In genomic region chr17:56883612-56884011, GRCm38 (mm10) we compare ENCODE assay signal across 9 mouse cellular contexts. TPM values are rescaled to one million over a fixed set of nuclear protein-coding genes. Genes with fewer than 3 reads are reported as not detected.
A peak's percentile ranks its signal among the peaks of the same experiment; 100 is the strongest.
DNase-seq lines count a peak whose midpoint lies in the region; ATAC-seq and TF ChIP-seq lines count a peak whose summit lies in the region.
"Had no signal": no experiment of that assay in that cellular context is flagged by ENCODE, and none has a peak within 500 bp of the region (broad histone marks: within the 10 kb centered on the region; RNA-seq: fewer than 3 reads in every experiment).

No protein-coding gene starts in this region.

- H3K4me2 ChIP-seq in forebrain, embryonic 15.5 days (replicated peaks): peak overlapping the region; percentile 23
- no peak overlapping the region for H3K4me2 ChIP-seq in forebrain, embryonic 12.5 days
- H3K4me2 ChIP-seq in CH12.LX (ENCODE audit: insufficient read depth, low read depth, poor library complexity, severe bottlenecking): peak overlapping the region; percentile 65
- peak overlapping the region; percentile 53 for H3K4me2 ChIP-seq in heart, embryonic 11.5 days
- H3K4me2 ChIP-seq in lung, embryonic 15.5 days: peak overlapping the region; percentile 46

- no peaks in the 10 kb centered on the region for H3K36me3 ChIP-seq in forebrain, embryonic 15.5 days
- H3K36me3 ChIP-seq in forebrain, embryonic 12.5 days (replicated peaks): peaks cover under 1% of the 10 kb centered on the region; the same call in 1 of the 2 replicates
- H3K36me3 ChIP-seq in CH12.LX (replicated peaks in 1 of 2; ENCODE audit: control insufficient read depth in 1 of 2, insufficient read depth in 1 of 2, low read length in 1 of 2): peaks cover 0 to 8% of the 10 kb centered on the region in 2 experiments
- no peaks in the 10 kb centered on the region for H3K36me3 ChIP-seq in heart, embryonic 11.5 days (ENCODE audit: control insufficient read depth, insufficient read depth, low read length)
- H3K36me3 ChIP-seq in lung, embryonic 15.5 days: no peaks in the 10 kb centered on the region

- no peak for TF ChIP-seq EP300 in CH12.LX (IDR thresholded peaks at IDR 0.05; ENCODE audit: low read length)

- no peak for TF ChIP-seq RAD21 in CH12.LX (IDR thresholded peaks at IDR 0.05; ENCODE audit: low read depth, low read length)

- WGBS in forebrain, embryonic 15.5 days: 55% methylated on average over 17 of the region's 17 CpGs
- 58% methylated on average over 17 of the region's 17 CpGs for WGBS in forebrain, embryonic 12.5 days
- WGBS in heart, embryonic 11.5 days (ENCODE audit: insufficient replicate concordance): 39% methylated on average over 17 of the region's 17 CpGs
- WGBS in lung, embryonic 15.5 days: 26% methylated on average over 17 of the region's 17 CpGs

- dilution Hi-C loops in CH12.LX (cut with MboI; ENCODE audit: extremely low pct_ligation_motif_present, extremely low pct_unique_long_range_greater_than_20kb, low sequenced_read_pairs): no loop called here

- H3K27me3 ChIP-seq in forebrain, embryonic 15.5 days: no peaks in the 10 kb centered on the region
- H3K27me3 ChIP-seq in forebrain, embryonic 12.5 days: no peaks in the 10 kb centered on the region
- H3K27me3 ChIP-seq in CH12.LX (replicated peaks): no peaks in the 10 kb centered on the region
- no peaks in the 10 kb centered on the region for H3K27me3 ChIP-seq in heart, embryonic 11.5 days (ENCODE audit: control insufficient read depth, insufficient read depth, low read length)
- H3K27me3 ChIP-seq in lung, embryonic 15.5 days: no peaks in the 10 kb centered on the region

- in situ Hi-C loops in CH12.LX (cut with MboI; ENCODE audit: low pct_ligation_motif_present, low pct_unique_long_range_greater_than_20kb, low sequenced_read_pairs): no loop called here

- H3K9me3 ChIP-seq in forebrain, embryonic 15.5 days: no peaks in the 10 kb centered on the region; the same call in 1 of the 2 replicates
- no peaks in the 10 kb centered on the region for H3K9me3 ChIP-seq in forebrain, embryonic 12.5 days
- no peaks in the 10 kb centered on the region for H3K9me3 ChIP-seq in CH12.LX (replicated peaks; ENCODE audit: low read length)
- H3K9me3 ChIP-seq in heart, embryonic 11.5 days (replicated peaks; ENCODE audit: control insufficient read depth, low read length): no peaks in the 10 kb centered on the region; the same call in 1 of the 2 replicates
- H3K9me3 ChIP-seq in lung, embryonic 15.5 days: no peaks in the 10 kb centered on the region

- H3K4me3 ChIP-seq in forebrain, embryonic 15.5 days: peak overlapping the region; percentile 1; the same call in 1 of the 2 replicates
- no peak overlapping the region for H3K4me3 ChIP-seq in forebrain, embryonic 12.5 days (replicated peaks)
- H3K4me3 ChIP-seq in CH12.LX (replicated peaks in 1 of 3; ENCODE audit: low read depth in 2 of 3, low read length in 2 of 3, poor library complexity in 1 of 3): peak overlapping the region; percentile 16 to 39 (median 26)
- peak overlapping the region; percentile 25; the same call in 1 of the 2 replicates for H3K4me3 ChIP-seq in heart, embryonic 11.5 days (ENCODE audit: low read depth, low read length)
- H3K4me3 ChIP-seq in lung, embryonic 15.5 days: peak overlapping the region; percentile 14; the same call in 1 of the 2 replicates

- ATAC-seq in forebrain, embryonic 15.5 days (replicated peaks): no peak
- no peak for ATAC-seq in forebrain, embryonic 12.5 days (ENCODE audit: low FRiP score)
- ATAC-seq in heart, embryonic 11.5 days (replicated peaks; ENCODE audit: insufficient number of reproducible peaks, low FRiP score, low TSS enrichment): no peak
- 0 out of 2 replicates have a peak, but pooled peaks have one; percentile 24 for ATAC-seq in lung, embryonic 15.5 days (ENCODE audit: borderline replicate concordance, extremely low read depth, low FRiP score, low TSS enrichment)

- H3K4me1 ChIP-seq in forebrain, embryonic 15.5 days: no peaks in the 10 kb centered on the region
- no peaks in the 10 kb centered on the region for H3K4me1 ChIP-seq in forebrain, embryonic 12.5 days
- peaks cover 8 to 14% of the 10 kb centered on the region in 2 experiments for H3K4me1 ChIP-seq in CH12.LX (ENCODE audit: control insufficient read depth in 1 of 2, insufficient read depth in 2 of 2)
- peaks cover 8% of the 10 kb centered on the region; the same call in 1 of the 2 replicates for H3K4me1 ChIP-seq in heart, embryonic 11.5 days (ENCODE audit: control insufficient read depth, insufficient read depth, low read length)
- H3K4me1 ChIP-seq in lung, embryonic 15.5 days: peaks cover 6% of the 10 kb centered on the region; the same call in 1 of the 2 replicates

- TF ChIP-seq CTCF in CH12.LX (conservative IDR thresholded peaks at IDR 0.05 in 1 of 2, IDR thresholded peaks at IDR 0.05 in 1 of 2; ENCODE audit: low read depth in 2 of 2, low read length in 2 of 2): no peak

- no peak overlapping the region for H3K9ac ChIP-seq in forebrain, embryonic 15.5 days (replicated peaks)
- no peak overlapping the region for H3K9ac ChIP-seq in forebrain, embryonic 12.5 days
- no peak overlapping the region for H3K9ac ChIP-seq in CH12.LX (ENCODE audit: insufficient read depth, low read depth)
- H3K9ac ChIP-seq in heart, embryonic 11.5 days (ENCODE audit: low read depth, low read length): peak overlapping the region; percentile 43; the same call in 1 of the 2 replicates
- H3K9ac ChIP-seq in lung, embryonic 15.5 days: no peak overlapping the region

- H3K79me2 ChIP-seq in CH12.LX (replicated peaks; ENCODE audit: control insufficient read depth, extremely low read depth, insufficient read depth, poor library complexity, severe bottlenecking): no peaks in the 10 kb centered on the region

- DNase-seq in CH12.LX (ENCODE audit: extremely low read depth): no peak
- no peak for DNase-seq in cerebellum, adult 8-10 months
- no peak for DNase-seq in kidney, postnatal 10 days
- no peak for DNase-seq in layer of hippocampus, postnatal 14 days (ENCODE audit: low spot score in 2 of 2)

- no peak for TF ChIP-seq POLR2A in CH12.LX (IDR thresholded peaks at IDR 0.05; ENCODE audit: low read depth, low read length)

- no peak overlapping the region for H3K27ac ChIP-seq in forebrain, embryonic 15.5 days (replicated peaks)
- no peak overlapping the region for H3K27ac ChIP-seq in forebrain, embryonic 12.5 days
- no peak overlapping the region for H3K27ac ChIP-seq in CH12.LX (ENCODE audit: insufficient read depth, low read depth)
- no peak overlapping the region for H3K27ac ChIP-seq in heart, embryonic 11.5 days (ENCODE audit: low read depth, low read length)
- no peak overlapping the region for H3K27ac ChIP-seq in lung, embryonic 15.5 days

TF ChIP-seq in CH12.LX, 34 proteins besides CTCF, POLR2A, EP300 and RAD21:
- no peak for TF ChIP-seq MAZ (IDR thresholded peaks at IDR 0.05; ENCODE audit: low read depth, low read length)

RNA-seq across cellular contexts. Expression of gene 1700061G19Rik, which starts 8.3 kb away (rescaled TPM):
- polyA plus RNA-seq in forebrain, embryonic 15.5 days (2015; fragmentation: Nextera tagmentation; extraction: Ambion mirVana): 0.43 and 0.50 TPM in 2 replicates
- 0.50 and 0.59 TPM in 2 replicates for polyA plus RNA-seq in forebrain, embryonic 12.5 days (2016; fragmentation: Nextera tagmentation; extraction: Ambion mirVana)
- total RNA-seq in CH12.LX (2012; rRNA removed): 0.08 TPM in 1 of 2 replicates, not detected in the other
- not detected in 2 replicates for total RNA-seq in CH12.LX (2014; rRNA removed)
- polyA plus RNA-seq in CH12.LX (2012; ENCODE audit: insufficient read length, low read depth): 0.29 and 0.35 TPM in 2 replicates
- 0.26 and 0.44 TPM in 2 replicates for polyA plus RNA-seq in heart, embryonic 11.5 days (2014; fragmentation: Nextera tagmentation; extraction: Ambion mirVana)
- polyA plus RNA-seq in lung, embryonic 15.5 days (2015; fragmentation: Nextera tagmentation; extraction: Ambion mirVana): 0.23 and 0.35 TPM in 2 replicates
- under 1 TPM; 0.24 to 0.28 TPM for total RNA-seq in layer of hippocampus, postnatal 14 days (2021)

RNA-seq across cellular contexts. Expression of gene Acsbg2, which starts 9.4 kb away (rescaled TPM):
- not detected in 2 replicates for polyA plus RNA-seq in forebrain, embryonic 15.5 days (2015; fragmentation: Nextera tagmentation; extraction: Ambion mirVana)
- not detected in 2 replicates for polyA plus RNA-seq in forebrain, embryonic 12.5 days (2016; fragmentation: Nextera tagmentation; extraction: Ambion mirVana)
- total RNA-seq in CH12.LX (2012; rRNA removed) (not detected in 2 replicates), CH12.LX (2014; rRNA removed) (not detected in 2 replicates)
- polyA plus RNA-seq in CH12.LX (2012; ENCODE audit: insufficient read length, low read depth): not detected in 2 replicates
- not detected in 2 replicates for polyA plus RNA-seq in heart, embryonic 11.5 days (2014; fragmentation: Nextera tagmentation; extraction: Ambion mirVana)
- not detected in 2 replicates for polyA plus RNA-seq in lung, embryonic 15.5 days (2015; fragmentation: Nextera tagmentation; extraction: Ambion mirVana)
- not detected for total RNA-seq in layer of hippocampus, postnatal 14 days (2021)
- polyA plus RNA-seq: C2C12 had no signal

RNA-seq across cellular contexts. Expression of gene Mllt1, which starts 51.6 kb away (rescaled TPM):
- 88.4 and 91.1 TPM in 2 replicates for polyA plus RNA-seq in forebrain, embryonic 15.5 days (2015; fragmentation: Nextera tagmentation; extraction: Ambion mirVana)
- polyA plus RNA-seq in forebrain, embryonic 12.5 days (2016; fragmentation: Nextera tagmentation; extraction: Ambion mirVana): 87.6 and 97.8 TPM in 2 replicates
- 20.3 and 24.4 TPM in 2 replicates for total RNA-seq in CH12.LX (2012; rRNA removed)
- 15.9 and 17.1 TPM in 2 replicates for total RNA-seq in CH12.LX (2014; rRNA removed)
- polyA plus RNA-seq in CH12.LX (2012; ENCODE audit: insufficient read length, low read depth): 39.7 and 40.4 TPM in 2 replicates
- polyA plus RNA-seq in heart, embryonic 11.5 days (2014; fragmentation: Nextera tagmentation; extraction: Ambion mirVana): 14.2 and 20.1 TPM in 2 replicates
- polyA plus RNA-seq in lung, embryonic 15.5 days (2015; fragmentation: Nextera tagmentation; extraction: Ambion mirVana): 50.0 and 53.2 TPM in 2 replicates
- total RNA-seq in layer of hippocampus, postnatal 14 days (2021): 10 to 100 TPM; 59.6 to 64.8 TPM

RNA-seq across cellular contexts. Expression of gene Rfx2, which starts 52.8 kb away (rescaled TPM):
- 4.4 and 4.5 TPM in 2 replicates for polyA plus RNA-seq in forebrain, embryonic 15.5 days (2015; fragmentation: Nextera tagmentation; extraction: Ambion mirVana)
- 7.2 and 7.8 TPM in 2 replicates for polyA plus RNA-seq in forebrain, embryonic 12.5 days (2016; fragmentation: Nextera tagmentation; extraction: Ambion mirVana)
- total RNA-seq in CH12.LX (2012; rRNA removed): 0.46 and 1.1 TPM in 2 replicates
- 0.16 TPM in 1 of 2 replicates, not detected in the other for total RNA-seq in CH12.LX (2014; rRNA removed)
- polyA plus RNA-seq in CH12.LX (2012; ENCODE audit: insufficient read length, low read depth): 0.34 and 0.35 TPM in 2 replicates
- 3.2 and 3.3 TPM in 2 replicates for polyA plus RNA-seq in heart, embryonic 11.5 days (2014; fragmentation: Nextera tagmentation; extraction: Ambion mirVana)
- 5.2 and 6.0 TPM in 2 replicates for polyA plus RNA-seq in lung, embryonic 15.5 days (2015; fragmentation: Nextera tagmentation; extraction: Ambion mirVana)
- total RNA-seq in layer of hippocampus, postnatal 14 days (2021): 1 to 10 TPM; 3.0 to 4.2 TPM
